Comparison of ENCODE assay signal across 21 mouse cellular contexts in genomic region chr7:78911209-78911608, GRCm38 (mm10).
"Had no signal": no experiment of that assay in that cellular context is flagged by ENCODE, and none has a peak within 500 bp of the region (broad histone marks: within the 10 kb centered on the region; RNA-seq: fewer than 3 reads in every experiment).

No protein-coding gene starts in this region.

- H3K4me3 ChIP-seq: heart, embryonic 12.5 days; hindbrain, embryonic 12.5 days; hindbrain, embryonic 15.5 days; intestine, embryonic 15.5 days; layer of hippocampus, adult 2 months; left cerebral cortex, adult 2 months; limb, embryonic 10.5 days; limb, embryonic 12.5 days had no signal

- H3K27ac ChIP-seq: heart, embryonic 10.5 days; hindbrain, embryonic 12.5 days; hindbrain, embryonic 15.5 days; intestine, embryonic 15.5 days; layer of hippocampus, adult 2 months; left cerebral cortex, adult 2 months; limb, embryonic 10.5 days; limb, embryonic 12.5 days had no signal

- H3K4me2 ChIP-seq: heart, embryonic 12.5 days; hindbrain, embryonic 12.5 days; hindbrain, embryonic 15.5 days; intestine, embryonic 15.5 days had no signal

- H3K9ac ChIP-seq: heart, embryonic 12.5 days; hindbrain, embryonic 12.5 days; hindbrain, embryonic 15.5 days; intestine, embryonic 15.5 days; limb, embryonic 12.5 days; liver, embryonic 14.5 days had no signal

- H3K9me3 ChIP-seq: heart, embryonic 10.5 days; heart, embryonic 12.5 days; hindbrain, embryonic 10.5 days; hindbrain, embryonic 12.5 days; hindbrain, embryonic 15.5 days; intestine, embryonic 15.5 days; limb, embryonic 10.5 days; limb, embryonic 12.5 days had no signal

- H3K27me3 ChIP-seq: heart, embryonic 12.5 days; hindbrain, embryonic 12.5 days; hindbrain, embryonic 15.5 days; intestine, embryonic 15.5 days; limb, embryonic 12.5 days had no signal

- ATAC-seq: inflammation-experienced regulatory T-cells, adult 6 months; intestine, embryonic 15.5 days; intestine, postnatal 0 days had no signal

- DNase-seq: gastrocnemius, postnatal 14 days; gastrocnemius, postnatal 36 days; heart, postnatal 10 days; heart, postnatal 4 days; kidney, adult 18-20 months; kidney, adult 8-10 months; kidney, postnatal 10 days; kidney, postnatal 25 days had no signal
